Mouse (Mus musculus) lung, postnatal 25 days (tissue): ENCODE data around the gene Timm22.

ENCODE experiments used
- DNase-seq: peaks from one replicate; pipeline ENCODE4 v3.0.0; 2022; ENCODE audit warnings: low spot score

The Timm22 gene

DNA sequence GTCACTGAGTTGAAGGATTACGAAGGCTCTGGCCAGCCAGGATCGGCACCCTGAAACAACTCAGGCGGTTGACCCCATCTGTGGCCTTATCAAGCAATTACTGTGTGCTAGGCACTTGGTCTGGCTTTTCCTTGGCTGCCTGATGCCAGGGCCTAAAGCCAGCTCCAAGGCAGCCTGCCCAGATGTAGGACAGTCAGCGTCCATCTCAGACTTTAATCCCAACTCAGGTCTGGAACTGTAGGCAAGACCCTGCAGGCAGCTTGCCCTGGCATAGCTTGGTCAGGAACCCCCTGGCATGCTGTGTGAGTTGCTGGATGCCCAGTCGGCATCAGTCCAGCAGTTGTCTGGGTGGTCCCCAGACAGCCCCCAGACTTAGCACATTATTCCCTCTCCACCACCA, 29.3 kb downstream of the Timm22 start:
- no peak for DNase-seq

- peak; percentile 68 for DNase-seq
Observed at GRCm38 (mm10) chr11:76436864-76437437, 30.2 kb downstream of the Timm22 start.

DNA sequence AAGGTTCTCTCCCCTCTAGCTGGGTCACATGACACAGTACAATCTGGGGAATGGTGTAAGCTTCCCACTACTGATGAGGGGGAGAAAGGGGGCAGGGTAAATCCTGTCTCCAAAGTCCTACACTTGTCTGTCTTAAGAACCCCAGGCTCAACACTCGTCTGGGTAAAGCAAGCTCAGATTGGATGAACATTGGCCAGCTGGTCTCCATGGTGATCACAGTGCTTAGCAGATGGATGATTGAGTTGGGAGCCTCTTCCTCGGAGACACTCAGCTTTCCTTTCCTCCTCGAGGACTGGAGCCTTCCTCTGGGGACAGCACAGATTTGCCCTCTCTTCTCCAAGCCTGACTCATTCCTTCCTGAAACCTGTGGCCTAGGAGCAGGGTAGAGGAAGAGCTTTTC, 32.9 kb downstream of the Timm22 start:
- DNase-seq: no peak

DNA sequence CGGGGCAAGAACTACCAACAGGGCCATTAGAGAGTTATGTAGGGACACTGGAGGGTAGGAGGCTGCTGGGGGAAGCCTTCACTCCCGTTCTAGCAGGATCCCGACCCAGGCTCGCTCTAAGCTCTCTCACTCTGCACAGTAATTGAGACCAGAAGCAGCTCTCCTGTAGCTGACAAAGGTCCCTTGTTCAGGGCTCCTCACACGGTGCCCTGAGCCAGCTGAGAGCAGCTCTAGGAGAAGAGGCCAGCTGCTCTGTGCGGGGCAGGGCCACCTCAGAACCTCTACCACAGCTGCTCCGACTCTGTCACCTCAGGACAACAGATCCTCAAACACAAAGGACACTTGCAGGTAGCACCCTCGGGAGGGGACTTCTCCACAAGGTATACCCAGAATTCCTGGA, 38.7 kb downstream of the Timm22 start:
- DNase-seq: no peak

DNA sequence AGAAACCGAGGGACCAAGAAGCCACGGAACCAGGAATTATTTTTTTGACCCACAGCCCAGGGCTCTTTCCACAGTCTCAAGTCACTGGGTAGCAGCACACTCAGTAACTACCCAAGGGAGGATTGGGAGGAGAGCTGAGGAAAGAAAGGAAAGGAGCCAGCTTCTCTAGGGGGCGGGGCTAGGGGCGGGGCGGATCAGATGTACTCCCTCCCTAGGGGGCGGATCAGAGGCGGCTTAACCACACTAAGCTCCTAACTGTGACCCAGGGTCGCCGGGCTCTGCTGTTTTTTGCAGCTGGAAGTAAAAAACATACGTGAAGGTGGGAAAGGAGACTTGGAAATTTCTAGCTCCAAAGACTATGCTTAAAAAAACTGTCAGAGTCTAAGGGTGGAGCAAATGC, 39.5 kb downstream of the Timm22 start:
- no peak for DNase-seq

GRCm38 (mm10) chr11:76449520-76450201, 42.9 kb downstream of the Timm22 start:
- no peak for DNase-seq

DNA sequence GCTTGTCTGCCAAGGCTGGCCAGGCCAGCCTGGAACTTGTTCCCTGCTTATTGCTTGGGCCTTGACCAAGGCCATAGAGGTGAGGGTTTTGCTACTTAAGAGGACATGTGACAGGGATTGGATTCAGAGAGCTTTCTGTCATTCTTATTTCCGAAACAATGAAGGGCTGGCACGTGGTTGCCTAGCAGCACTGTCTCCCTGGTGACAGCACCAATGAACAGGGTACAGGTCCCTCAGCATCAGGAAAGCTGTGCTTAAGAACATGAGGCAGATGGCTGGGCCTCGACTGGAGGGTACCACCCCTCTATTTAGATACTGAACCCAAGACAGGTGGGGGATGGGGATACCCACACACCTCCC, 43.4 kb downstream of the Timm22 start:
- DNase-seq: no peak

DNA sequence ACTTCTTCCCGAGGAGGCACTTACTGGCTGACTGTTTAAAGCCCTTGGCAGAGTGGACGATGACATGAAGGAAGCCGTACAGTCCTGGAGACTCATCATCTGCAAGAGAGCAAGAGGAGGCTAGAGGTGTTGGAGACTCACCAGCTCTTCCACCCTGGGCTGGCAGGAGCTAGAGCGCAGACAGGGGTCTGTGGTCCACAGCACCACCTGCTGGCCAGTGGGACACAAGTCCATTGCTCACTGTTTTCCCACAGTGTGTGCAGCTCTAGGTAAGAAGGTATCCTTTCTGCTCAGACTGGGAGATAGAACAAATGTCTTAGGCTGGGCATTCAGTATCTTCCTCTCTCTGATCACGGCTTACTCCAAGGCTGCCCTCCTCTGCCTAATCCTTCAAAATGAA, 47.7 kb downstream of the Timm22 start:
- DNase-seq: peak; percentile 59

DNA sequence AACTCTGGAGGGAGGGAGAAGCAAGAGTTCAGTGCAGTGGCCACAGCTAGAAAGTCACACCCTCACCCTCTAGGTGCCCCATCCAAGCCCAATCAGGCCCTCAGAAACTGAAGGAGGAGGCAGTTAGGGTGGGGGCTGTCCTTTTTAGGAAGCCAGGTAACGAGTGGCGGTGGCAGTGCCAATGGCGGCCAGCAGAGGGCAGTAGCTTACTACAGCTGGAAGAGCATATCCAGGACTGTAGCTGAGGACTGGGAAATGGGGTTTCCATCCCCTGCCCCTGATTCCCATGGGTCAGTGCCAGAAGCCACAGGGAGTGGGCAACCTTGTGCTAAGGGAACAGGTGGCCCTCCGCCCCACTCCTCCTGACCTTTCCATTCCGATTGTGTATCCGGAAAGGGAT, 49.5 kb downstream of the Timm22 start:
- peak; percentile 88 for DNase-seq

DNA sequence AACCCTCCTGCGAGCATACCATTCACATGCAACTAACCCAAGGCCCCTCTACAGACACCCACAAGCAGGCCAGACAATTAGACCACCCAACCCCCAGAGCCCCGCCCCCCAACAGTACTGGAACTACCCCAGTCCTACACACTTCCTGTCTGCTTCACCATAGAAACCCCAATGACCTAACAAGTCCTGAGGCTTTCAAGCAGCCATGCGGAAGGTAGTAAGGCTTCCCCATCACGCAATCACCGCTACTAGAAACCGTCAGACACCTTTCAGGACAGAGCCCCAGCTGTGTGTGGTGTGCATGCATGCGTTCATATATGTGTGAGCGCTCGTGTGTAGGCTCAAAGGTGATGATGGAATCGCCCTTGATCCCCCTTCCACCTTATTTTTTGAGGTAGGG, 50.1 kb downstream of the Timm22 start:
- DNase-seq: no peak

GRCm38 (mm10) chr11:76458730-76459129, 52.0 kb downstream of the Timm22 start:
- DNase-seq: no peak

- no peak for DNase-seq
Observed at GRCm38 (mm10) chr11:76459489-76459888, 52.7 kb downstream of the Timm22 start.

- DNase-seq: no peak
Observed at GRCm38 (mm10) chr11:76461201-76461600, 54.4 kb downstream of the Timm22 start.

DNA sequence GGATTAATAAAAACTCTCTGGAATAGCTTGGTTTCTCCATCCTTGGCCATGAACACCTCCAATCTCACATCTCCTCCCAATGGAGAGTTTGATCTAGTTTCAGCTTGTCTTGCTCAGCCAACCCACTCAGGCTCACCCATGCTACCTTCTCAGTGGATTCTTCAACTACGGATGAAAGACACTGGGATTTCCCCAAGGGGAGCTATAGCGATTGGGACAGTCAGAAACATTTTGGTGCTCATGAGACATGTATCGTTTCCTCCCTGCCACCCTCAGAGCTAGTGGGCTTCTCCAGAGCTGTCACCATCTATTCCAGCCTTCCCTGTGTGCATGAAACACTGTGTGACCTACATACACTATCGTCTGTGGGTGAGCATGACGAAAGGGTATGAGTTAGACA, 54.9 kb downstream of the Timm22 start:
- DNase-seq: no peak

DNA sequence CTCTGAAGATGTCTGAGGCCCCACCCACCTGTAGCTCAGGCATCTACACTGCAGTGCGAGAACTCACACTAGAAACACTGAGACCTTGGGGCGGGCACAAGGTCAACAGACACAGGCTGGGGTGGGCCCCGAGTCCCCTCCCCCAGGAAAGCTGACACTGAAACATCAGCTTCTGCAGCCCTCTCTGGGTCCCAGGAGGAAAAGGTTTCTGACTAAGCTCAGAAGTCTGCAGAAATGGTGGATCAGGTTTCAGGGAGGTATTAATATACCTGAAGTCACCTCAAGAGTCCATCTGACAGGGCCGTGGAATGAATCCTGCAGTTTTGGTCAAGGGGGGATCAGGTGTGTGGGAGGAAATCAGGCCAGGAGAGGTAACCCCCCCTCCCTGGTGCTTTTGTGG, 59.1 kb downstream of the Timm22 start:
- no peak for DNase-seq
